Mouse (Mus musculus) heart, embryonic 14.5 days (tissue): Measurements from ENCODE around the gene P3h3. TPM values are rescaled to one million over a fixed set of nuclear protein-coding genes. Genes with fewer than 3 reads are reported as not detected.

ENCODE experiments used
- ATAC-seq: fragments of 200-750 bp; cut with Nextera tagmentation; 2 replicates; pipeline ENCODE4 v1.8.0; 2017; ENCODE audit warnings: low read depth, moderate TSS enrichment; ENCODE audit not compliant: insufficient number of reproducible peaks, insufficient read depth, low FRiP score
- H3K27ac ChIP-seq, 2 experiments: fragments of 200-500 bp in 1 of 2; fragments of 300-500 bp in 1 of 2; sonication (generic) in 1 of 2; replicated peaks in 1 of 2; 2 replicates each; pipeline ENCODE4 v1.5.1; 2012 to 2014; ENCODE audit warnings: low read depth in 2 of 2, low read length in 2 of 2, control low read depth in 1 of 2, mild to moderate bottlenecking in 1 of 2, mixed read lengths in 1 of 2; ENCODE audit not compliant: control insufficient read depth in 1 of 2, insufficient read depth in 1 of 2
- H3K27me3 ChIP-seq: fragments of 300-500 bp; sonication (generic); 2 replicates; pipeline ENCODE4 v1.6.1; 2014; ENCODE audit warnings: mild to moderate bottlenecking, low read length, control low read depth; ENCODE audit not compliant: control insufficient read depth, insufficient read depth
- H3K36me3 ChIP-seq: fragments of 300-500 bp; sonication (generic); 2 replicates; pipeline ENCODE4 v1.6.1; 2014; ENCODE audit warnings: mild to moderate bottlenecking, control low read depth, low read length, mixed read lengths; ENCODE audit not compliant: control insufficient read depth, insufficient read depth
- H3K4me1 ChIP-seq, 2 experiments: fragments of 200-500 bp in 1 of 2; fragments of 300-500 bp in 1 of 2; sonication (generic) in 1 of 2; 2 replicates each; pipeline ENCODE4 v1.6.1; 2012 to 2014; ENCODE audit warnings: low read length in 2 of 2, control low read depth in 1 of 2, mixed read lengths in 1 of 2; ENCODE audit not compliant: control insufficient read depth in 2 of 2, insufficient read depth in 2 of 2
- H3K4me2 ChIP-seq: fragments of 300-500 bp; sonication (generic); 2 replicates; pipeline ENCODE4 v1.6.1; 2014; ENCODE audit warnings: mild to moderate bottlenecking, low read length
- H3K4me3 ChIP-seq, 2 experiments: fragments of 200-500 bp in 1 of 2; fragments of 300-500 bp in 1 of 2; sonication (generic) in 1 of 2; 2 replicates each; pipeline ENCODE4 v1.5.1; 2012 to 2014; ENCODE audit warnings: low read length in 2 of 2, mild to moderate bottlenecking in 2 of 2, control low read depth in 1 of 2, low read depth in 1 of 2, moderate library complexity in 1 of 2; ENCODE audit not compliant: control insufficient read depth in 1 of 2, insufficient read depth in 1 of 2
- H3K9ac ChIP-seq: fragments of 300-500 bp; sonication (generic); 2 replicates; pipeline ENCODE4 v1.6.1; 2014; ENCODE audit warnings: mild to moderate bottlenecking, low read length
- H3K9me3 ChIP-seq: fragments of 300-500 bp; sonication (generic); 2 replicates; pipeline ENCODE4 v1.6.1; 2016; ENCODE audit warnings: low read length, control low read depth; ENCODE audit not compliant: control insufficient read depth
- WGBS: fragments of 180-500 bp; shearing (Covaris S2); extraction: QIAGEN DNeasy Blood & Tissue Kit; methylation state at CpG from one replicate; pipeline ENCODE4 v1.1.7; 2014; 5-methylcytosine and 5-hydroxymethylcytosine counted together
- polyA plus RNA-seq: library from polyadenylated mRNA; unstranded; fragments of >200 nt; fragmentation: Nextera tagmentation; extraction: Ambion mirVana; gene quantifications from 2 replicates; pipeline ENCODE4 v1.2.1, GENCODE M21; 2014

Gene P3h3
- polyA plus RNA-seq, 1 experiment from 2014 or later = 20.5 TPM

- Histone ChIP-seq H3K4me2 (peak within 1 kb of the TSS; percentile 96), H3K9ac (peak within 1 kb of the TSS; percentile 77), H3K4me3 (peak within 1 kb of the TSS; percentile 54 to 62), H3K9me3 (no peaks in the 10 kb centered on the region), H3K27ac (no peak within 1 kb of the TSS), H3K4me1 (peaks cover 14 to 21% of the 10 kb centered on the region in 2 experiments; a peak in 3 of 4 replicates), H3K36me3 (no peaks in the 10 kb centered on the region), H3K27me3 (peaks cover 32% of the 10 kb centered on the region)
- under 1% methylated on average over 39 of the region's 43 CpGs for WGBS
- peak; percentile 45; the same call in 1 of the 2 replicates for ATAC-seq
Observed at GRCm38 (mm10) chr6:124863658-124864298, 6.2 kb upstream of the P3h3 start, which contains the start of gene Gpr162. Gene Gpr162, minus strand, starts transcription at chr6:124863983.

- Histone ChIP-seq H3K27ac (no peak overlapping the region), H3K4me1 (peaks cover 14 to 22% of the 10 kb centered on the region in 2 experiments; a peak in 3 of 4 replicates), H3K9me3 (no peaks in the 10 kb centered on the region), H3K4me2 (peak overlapping the region; percentile 96), H3K4me3 (peak overlapping the region; percentile 54 to 62), H3K36me3 (no peaks in the 10 kb centered on the region), H3K9ac (peak overlapping the region; percentile 77), H3K27me3 (peaks cover 32% of the 10 kb centered on the region)
- 1% methylated on average over 15 of the region's 16 CpGs for WGBS
- 0 out of 2 replicates have a peak, but pooled peaks have one; percentile 8 for ATAC-seq
Observed at GRCm38 (mm10) chr6:124863125-124863657, 5.6 kb upstream of the P3h3 start.

GRCm38 (mm10) chr6:124862406-124863124 lies 5.0 kb upstream of the P3h3 start:
- no peak overlapping the region for H3K27ac ChIP-seq
- ATAC-seq = no peak
- H3K9ac ChIP-seq = peak overlapping the region; percentile 77; the same call in 1 of the 2 replicates
- H3K4me2 ChIP-seq = peak overlapping the region; percentile 96
- peaks cover 37% of the 10 kb centered on the region for H3K27me3 ChIP-seq
- no peaks in the 10 kb centered on the region for H3K9me3 ChIP-seq
- peaks cover 14 to 24% of the 10 kb centered on the region in 2 experiments; a peak in 3 of 4 replicates for H3K4me1 ChIP-seq
- WGBS = 22% methylated on average over 8 of the region's 8 CpGs
- no peaks in the 10 kb centered on the region for H3K36me3 ChIP-seq
- peak overlapping the region; percentile 54 to 62 for H3K4me3 ChIP-seq

GRCm38 (mm10) chr6:124861802-124862201 lies 4.2 kb upstream of the P3h3 start:
- Histone ChIP-seq H3K4me3 (no peak overlapping the region), H3K4me1 (peaks cover 14 to 24% of the 10 kb centered on the region in 2 experiments; a peak in 3 of 4 replicates), H3K36me3 (no peaks in the 10 kb centered on the region), H3K9ac (no peak overlapping the region), H3K27ac (no peak overlapping the region), H3K4me2 (no peak overlapping the region), H3K27me3 (peaks cover 33% of the 10 kb centered on the region), H3K9me3 (no peaks in the 10 kb centered on the region)
- 51% methylated on average over 3 of the region's 3 CpGs for WGBS
- ATAC-seq = no peak

- ATAC-seq = no peak
- no peaks in the 10 kb centered on the region for H3K9me3 ChIP-seq
- H3K4me2 ChIP-seq = no peak overlapping the region
- no peak overlapping the region for H3K4me3 ChIP-seq
- no peaks in the 10 kb centered on the region for H3K36me3 ChIP-seq
- peaks cover 33% of the 10 kb centered on the region for H3K27me3 ChIP-seq
- WGBS = 86% methylated on average over 19 of the region's 19 CpGs
- no peak overlapping the region for H3K27ac ChIP-seq
- peaks cover 14 to 24% of the 10 kb centered on the region in 2 experiments; a peak in 3 of 4 replicates for H3K4me1 ChIP-seq
- H3K9ac ChIP-seq = no peak overlapping the region
Observed at GRCm38 (mm10) chr6:124861266-124861665, 3.7 kb upstream of the P3h3 start.

- Histone ChIP-seq H3K4me3 (no peak overlapping the region), H3K4me2 (no peak overlapping the region), H3K36me3 (no peaks in the 10 kb centered on the region), H3K4me1 (peaks cover 16 to 24% of the 10 kb centered on the region in 2 experiments; a peak in 3 of 4 replicates), H3K9ac (no peak overlapping the region), H3K27me3 (peaks cover 33% of the 10 kb centered on the region), H3K27ac (no peak overlapping the region), H3K9me3 (no peaks in the 10 kb centered on the region)
- 73% methylated on average over 9 of the region's 9 CpGs for WGBS
- ATAC-seq = no peak
Observed at GRCm38 (mm10) chr6:124860511-124860910, 3.0 kb upstream of the P3h3 start.

GRCm38 (mm10) chr6:124859725-124860124 lies 2.2 kb upstream of the P3h3 start:
- no peak for ATAC-seq
- peaks cover 26% of the 10 kb centered on the region for H3K27me3 ChIP-seq
- H3K9ac ChIP-seq = peak overlapping the region; percentile 48; the same call in 1 of the 2 replicates
- WGBS = 4% methylated on average over 12 of the region's 12 CpGs
- H3K4me1 ChIP-seq = peaks cover 16 to 28% of the 10 kb centered on the region in 2 experiments; a peak in 3 of 4 replicates
- no peak overlapping the region for H3K4me3 ChIP-seq
- H3K36me3 ChIP-seq = peaks cover 2% of the 10 kb centered on the region; the same call in 1 of the 2 replicates
- H3K4me2 ChIP-seq = no peak overlapping the region; the same call in 1 of the 2 replicates
- no peaks in the 10 kb centered on the region for H3K9me3 ChIP-seq
- no peak overlapping the region for H3K27ac ChIP-seq
